8 mouse cellular contexts compared by ENCODE assay signal in the genomic region with DNA sequence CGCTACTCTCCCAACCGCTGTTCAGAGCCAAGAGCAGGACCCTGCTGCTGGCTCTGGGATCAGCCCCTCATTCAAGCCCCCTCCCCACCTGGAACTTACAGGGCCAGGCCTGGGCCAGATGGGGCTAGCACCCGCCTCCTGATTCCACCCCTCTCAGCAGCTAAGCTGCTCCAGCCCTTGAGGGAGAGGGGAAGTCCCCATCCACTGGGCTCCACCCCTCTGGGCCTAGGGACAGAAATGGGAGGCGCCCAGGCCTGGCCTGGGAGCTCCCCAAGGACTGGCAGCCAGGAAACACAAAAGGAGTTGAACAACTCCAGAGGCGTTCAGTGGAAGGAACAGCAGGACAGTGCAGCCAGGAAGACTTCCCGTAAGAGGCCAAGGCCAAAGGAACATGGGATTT. TPM values are rescaled to one million over a fixed set of nuclear protein-coding genes. Genes with fewer than 3 reads are reported as not detected.
DNase-seq lines count a peak whose midpoint lies in the region; ATAC-seq lines count a peak whose summit lies in the region.

No protein-coding gene starts in this region.

- ATAC-seq in embryonic facial prominence, embryonic 13.5 days (ENCODE audit: insufficient number of reproducible peaks, insufficient read depth, low FRiP score, low TSS enrichment, low read depth): peak; percentile 72; the same call in 1 of the 2 replicates
- ATAC-seq in liver, embryonic 13.5 days (ENCODE audit: low read depth): no peak
- ATAC-seq in neural tube, embryonic 12.5 days (ENCODE audit: low FRiP score, low read depth): peak; percentile 70
- ATAC-seq in megakaryocyte, adult 5-6 weeks (ENCODE audit: poor library complexity, severe bottlenecking): no peak; the same call in 1 of the 2 replicates

- H3K4me2 ChIP-seq in embryonic facial prominence, embryonic 13.5 days: peak overlapping the region; percentile 93
- H3K4me2 ChIP-seq in liver, embryonic 13.5 days: peak overlapping the region; percentile 63
- peak overlapping the region; percentile 99 for H3K4me2 ChIP-seq in neural tube, embryonic 12.5 days (replicated peaks)

- peaks cover 50% of the 10 kb centered on the region for H3K4me1 ChIP-seq in embryonic facial prominence, embryonic 13.5 days
- H3K4me1 ChIP-seq in heart, embryonic 10.5 days: peaks cover 52% of the 10 kb centered on the region
- peaks cover 24% of the 10 kb centered on the region for H3K4me1 ChIP-seq in liver, embryonic 13.5 days (replicated peaks)
- H3K4me1 ChIP-seq in neural tube, embryonic 12.5 days: peaks cover 48% of the 10 kb centered on the region

- DNase-seq in A20 (ENCODE audit: low read depth, low spot score) (peak; percentile 30), R1 (ENCODE audit: low read depth, low spot score) (peak; percentile 85)
- no peak for DNase-seq in heart, embryonic 10.5 days (ENCODE audit: low spot score)
- peak; percentile 70 to 71 for DNase-seq in kidney, adult 8-10 months
- DNase-seq in liver, embryonic 13.5 days: no peak

- H3K27ac ChIP-seq in embryonic facial prominence, embryonic 13.5 days: 0 out of 2 replicates have a peak overlapping the region, but pooled peaks have one; percentile 55
- H3K27ac ChIP-seq in heart, embryonic 10.5 days: peak overlapping the region; percentile 80; the same call in 1 of the 2 replicates
- H3K27ac ChIP-seq in liver, embryonic 13.5 days: no peak overlapping the region
- no peak overlapping the region; the same call in 1 of the 2 replicates for H3K27ac ChIP-seq in neural tube, embryonic 12.5 days

- no peaks in the 10 kb centered on the region for H3K36me3 ChIP-seq in embryonic facial prominence, embryonic 13.5 days
- H3K36me3 ChIP-seq in heart, embryonic 10.5 days: no peaks in the 10 kb centered on the region
- H3K36me3 ChIP-seq in liver, embryonic 13.5 days: no peaks in the 10 kb centered on the region
- H3K36me3 ChIP-seq in neural tube, embryonic 12.5 days: no peaks in the 10 kb centered on the region

- H3K9ac ChIP-seq in embryonic facial prominence, embryonic 13.5 days: peak overlapping the region; percentile 72
- H3K9ac ChIP-seq in liver, embryonic 13.5 days: no peak overlapping the region
- peak overlapping the region; percentile 65; the same call in 1 of the 2 replicates for H3K9ac ChIP-seq in neural tube, embryonic 12.5 days

- 5% methylated on average over 6 of the region's 6 CpGs for WGBS in embryonic facial prominence, embryonic 13.5 days
- WGBS in heart, embryonic 10.5 days: 14% methylated on average over 6 of the region's 6 CpGs
- 16% methylated on average over 6 of the region's 6 CpGs for WGBS in liver, embryonic 13.5 days (ENCODE audit: insufficient replicate concordance)
- 5% methylated on average over 5 of the region's 6 CpGs for WGBS in neural tube, embryonic 12.5 days

- peaks cover 87% of the 10 kb centered on the region for H3K27me3 ChIP-seq in embryonic facial prominence, embryonic 13.5 days
- peaks cover 91% of the 10 kb centered on the region for H3K27me3 ChIP-seq in heart, embryonic 10.5 days (ENCODE audit: insufficient read depth, poor library complexity, severe bottlenecking)
- H3K27me3 ChIP-seq in liver, embryonic 13.5 days: peaks cover 94% of the 10 kb centered on the region
- H3K27me3 ChIP-seq in neural tube, embryonic 12.5 days (replicated peaks): peaks cover 53% of the 10 kb centered on the region

- peak overlapping the region; percentile 52 for H3K4me3 ChIP-seq in embryonic facial prominence, embryonic 13.5 days
- peak overlapping the region; percentile 64 for H3K4me3 ChIP-seq in heart, embryonic 10.5 days
- peak overlapping the region; percentile 45 for H3K4me3 ChIP-seq in liver, embryonic 13.5 days (replicated peaks)
- peak overlapping the region; percentile 43 for H3K4me3 ChIP-seq in neural tube, embryonic 12.5 days

- H3K9me3 ChIP-seq in embryonic facial prominence, embryonic 13.5 days: no peaks in the 10 kb centered on the region
- H3K9me3 ChIP-seq in heart, embryonic 10.5 days: no peaks in the 10 kb centered on the region
- H3K9me3 ChIP-seq in liver, embryonic 13.5 days (replicated peaks): no peaks in the 10 kb centered on the region
- H3K9me3 ChIP-seq in neural tube, embryonic 12.5 days: no peaks in the 10 kb centered on the region

RNA-seq across cellular contexts. Expression of gene Foxo6, which starts 4.0 kb away (rescaled TPM):
- polyA plus RNA-seq in embryonic facial prominence, embryonic 13.5 days (2015; fragmentation: Nextera tagmentation; extraction: Ambion mirVana): 0.32 and 0.36 TPM in 2 replicates
- 0.07 and 0.20 TPM in 2 replicates for polyA plus RNA-seq in heart, embryonic 10.5 days (2016; fragmentation: Nextera tagmentation; extraction: Ambion mirVana)
- not detected in 2 replicates for polyA plus RNA-seq in liver, embryonic 13.5 days (2015; fragmentation: Nextera tagmentation; extraction: Ambion mirVana)
- 0.86 and 1.2 TPM in 2 replicates for polyA plus RNA-seq in neural tube, embryonic 12.5 days (2016; fragmentation: Nextera tagmentation; extraction: Ambion mirVana)
- total RNA-seq in megakaryocyte, adult 5-6 weeks (2015): not detected in 2 replicates
- total RNA-seq in megakaryocyte, adult 5-6 weeks (2017): not detected in 2 replicates

Comparison
In these comparisons a context has a peak if more than half of its experiments do, and no peak if none do; other contexts are left out.
1. DNase-seq: peak in A20 (single experiment), R1 (single experiment) and kidney, adult 8-10 months (2 of 2); none in heart, embryonic 10.5 days (single experiment) and liver, embryonic 13.5 days (single experiment).
2. ATAC-seq: peak in embryonic facial prominence, embryonic 13.5 days (single experiment) and neural tube, embryonic 12.5 days (single experiment); none in liver, embryonic 13.5 days (single experiment) and megakaryocyte, adult 5-6 weeks (single experiment).
3. H3K27ac ChIP-seq: peak in embryonic facial prominence, embryonic 13.5 days (single experiment) and heart, embryonic 10.5 days (single experiment); none in liver, embryonic 13.5 days (single experiment) and neural tube, embryonic 12.5 days (single experiment).
4. Peak in every context shown above with its lines, with median percentiles within 50 percentile points of each other: H3K4me2 ChIP-seq and H3K4me3 ChIP-seq.